Mouse (Mus musculus) ZHBTc4 (cell line): ENCODE data around the gene Comp.

ENCODE experiments used
- DNase-seq: peaks from one replicate; pipeline ENCODE4 v3.0.0-alpha.2; 2011; ENCODE audit warnings: low read depth, low spot score

The Comp gene

DNA sequence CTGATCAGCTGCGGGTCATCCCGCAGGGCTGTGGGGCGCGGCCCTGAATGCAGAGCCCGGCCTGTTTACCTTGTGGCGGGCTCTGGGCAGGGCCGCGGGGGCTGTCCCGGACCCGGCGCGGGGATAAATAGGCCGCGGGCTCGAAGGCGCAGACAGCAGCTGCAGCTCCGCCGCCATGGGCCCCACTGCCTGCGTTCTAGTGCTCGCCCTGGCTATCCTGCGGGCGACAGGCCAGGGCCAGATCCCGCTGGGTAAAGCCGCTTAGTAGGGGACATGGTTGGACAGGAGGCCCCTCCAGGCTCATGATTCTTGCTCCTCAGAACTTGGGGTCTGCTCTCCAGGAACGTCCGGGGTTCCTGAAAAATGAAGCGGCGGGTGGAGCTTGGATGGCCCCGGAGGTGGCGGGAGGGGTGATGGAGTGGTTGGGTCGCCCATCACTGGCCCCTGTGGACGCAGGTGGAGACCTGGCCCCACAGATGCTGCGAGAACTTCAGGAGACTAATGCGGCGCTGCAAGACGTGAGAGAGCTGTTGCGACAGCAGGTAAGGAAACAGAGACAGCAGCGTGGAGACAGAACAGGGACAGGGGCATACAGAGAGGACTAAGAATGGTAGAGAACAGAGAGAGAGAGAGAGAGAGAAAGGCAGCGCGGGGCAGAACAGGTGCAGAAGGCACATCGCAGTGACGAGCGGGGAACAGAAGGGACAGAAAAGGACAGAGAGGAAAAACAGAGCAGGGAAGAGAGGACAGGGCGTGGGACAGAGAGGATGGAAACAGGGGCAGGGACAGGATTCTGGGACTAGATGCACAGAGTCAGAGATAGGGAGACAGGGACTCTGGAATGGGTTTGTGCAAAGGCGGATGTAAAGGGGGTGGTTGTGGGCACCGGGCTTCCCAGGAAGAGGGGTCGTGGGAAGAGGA lies at the start of gene Comp:
Gene Comp, plus strand, starts transcription at position 162 of the 921 bp plus-strand sequence.
- peak; percentile 28 for DNase-seq

DNA sequence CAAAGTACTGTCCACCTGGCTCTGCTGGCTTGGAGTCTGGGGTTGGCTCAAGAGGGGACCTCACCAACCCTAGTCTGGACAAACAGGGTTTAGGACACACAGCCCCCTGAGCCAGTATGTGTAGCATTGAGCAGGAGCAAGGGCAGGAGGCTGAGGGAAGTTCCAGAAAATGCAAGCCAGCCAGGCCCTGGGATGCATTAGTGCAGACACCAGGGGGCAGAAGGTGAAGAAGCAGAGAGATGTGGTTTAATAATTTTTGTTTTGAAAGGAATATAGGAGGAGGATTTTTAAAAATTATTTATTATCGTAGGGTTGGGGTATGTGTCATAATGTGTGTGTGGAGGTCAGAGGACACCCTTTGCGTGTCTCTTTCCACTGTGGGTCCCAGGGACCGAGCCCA lies 49.6 kb upstream of the Comp start:
- no peak for DNase-seq

- DNase-seq = no peak
Observed at GRCm38 (mm10) chr8:70327512-70327911, 45.8 kb upstream of the Comp start.

GRCm38 (mm10) chr8:70329124-70329834 lies 44.1 kb upstream of the Comp start, which contains the start of gene Gdf1:
Gene Gdf1, plus strand, starts transcription at chr8:70329817.
- DNase-seq = peak; percentile 83

GRCm38 (mm10) chr8:70329835-70330740 lies 43.3 kb upstream of the Comp start:
- no peak for DNase-seq

DNA sequence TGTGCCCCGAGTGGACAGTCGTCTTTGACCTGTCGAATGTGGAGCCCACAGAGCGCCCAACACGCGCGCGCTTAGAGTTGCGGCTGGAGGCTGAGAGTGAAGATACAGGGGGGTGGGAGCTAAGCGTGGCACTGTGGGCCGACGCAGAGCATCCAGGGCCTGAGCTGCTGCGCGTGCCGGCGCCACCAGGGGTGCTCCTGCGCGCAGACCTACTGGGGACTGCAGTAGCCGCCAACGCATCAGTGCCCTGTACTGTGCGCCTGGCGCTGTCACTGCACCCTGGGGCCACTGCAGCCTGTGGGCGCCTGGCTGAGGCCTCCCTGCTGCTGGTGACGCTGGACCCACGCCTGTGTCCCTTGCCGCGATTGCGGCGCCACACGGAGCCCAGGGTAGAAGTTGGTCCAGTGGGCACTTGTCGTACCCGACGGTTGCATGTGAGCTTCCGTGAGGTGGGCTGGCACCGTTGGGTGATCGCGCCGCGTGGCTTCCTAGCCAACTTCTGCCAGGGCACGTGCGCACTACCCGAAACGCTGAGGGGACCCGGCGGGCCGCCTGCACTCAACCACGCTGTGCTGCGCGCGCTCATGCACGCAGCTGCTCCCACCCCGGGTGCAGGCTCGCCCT lies 42.5 kb upstream of the Comp start:
- peak; percentile 93 for DNase-seq

- peak; percentile 41 for DNase-seq
Observed at GRCm38 (mm10) chr8:70331526-70331925, 41.8 kb upstream of the Comp start.

GRCm38 (mm10) chr8:70332070-70332877 lies 41.1 kb upstream of the Comp start:
- peak; percentile 84 for DNase-seq

DNA sequence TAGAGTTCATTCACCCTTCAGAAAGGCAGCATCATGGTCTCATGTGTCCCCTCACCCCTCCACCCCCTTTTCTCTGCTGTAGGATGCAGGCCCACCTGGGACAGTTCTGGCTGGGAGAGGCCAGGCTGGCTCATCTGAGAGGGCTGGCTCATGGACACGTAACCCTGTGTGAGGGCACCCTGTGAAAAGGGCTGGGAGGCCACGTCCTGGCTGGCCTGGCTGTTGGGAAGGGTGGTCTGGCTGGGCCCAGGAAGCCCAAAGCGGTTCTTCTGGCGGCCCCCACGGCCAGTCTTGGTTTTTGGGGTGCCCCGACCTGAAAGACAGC lies 40.5 kb upstream of the Comp start:
- no peak for DNase-seq

DNA sequence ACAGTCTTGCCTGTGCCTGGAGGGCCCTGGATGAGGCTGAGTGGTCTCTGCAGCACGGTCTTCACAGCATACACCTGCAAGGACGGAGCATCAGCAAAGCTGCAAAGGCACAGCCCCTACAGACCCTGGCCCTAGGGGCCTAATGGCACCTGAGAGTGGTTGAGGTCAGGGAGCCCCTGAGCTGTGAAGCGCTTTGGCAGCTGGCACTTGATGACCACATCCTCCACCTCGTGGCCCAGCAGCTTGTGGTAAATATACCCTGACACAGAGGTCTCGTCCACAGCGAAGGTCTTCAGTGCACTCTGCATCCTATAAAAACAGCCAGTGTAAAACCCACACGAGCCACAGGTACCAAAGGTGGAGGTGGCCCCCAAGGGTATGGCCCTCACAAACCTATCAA lies 34.4 kb upstream of the Comp start:
- DNase-seq = no peak

DNA sequence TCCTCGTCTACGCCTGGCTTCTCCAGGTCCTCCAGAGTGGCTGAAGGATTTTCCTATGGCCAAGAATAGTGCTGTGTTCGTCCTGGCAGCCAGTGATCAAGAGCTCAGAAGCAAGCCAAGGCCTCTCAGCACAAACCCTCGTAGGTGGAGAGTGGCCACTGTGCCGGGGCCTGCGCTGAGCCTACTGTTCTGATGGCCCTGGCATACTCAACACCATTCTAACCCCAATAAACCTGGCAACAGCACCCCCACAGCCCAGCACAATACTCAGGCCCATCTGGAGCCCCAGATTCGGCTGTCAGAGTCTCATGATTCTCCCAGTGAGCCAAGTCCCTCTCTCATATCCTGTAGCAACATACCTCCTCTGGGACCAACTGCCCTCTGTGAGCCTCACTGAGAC lies 32.7 kb upstream of the Comp start:
- DNase-seq = no peak

GRCm38 (mm10) chr8:70342007-70342406 lies 31.4 kb upstream of the Comp start:
- DNase-seq = no peak

DNA sequence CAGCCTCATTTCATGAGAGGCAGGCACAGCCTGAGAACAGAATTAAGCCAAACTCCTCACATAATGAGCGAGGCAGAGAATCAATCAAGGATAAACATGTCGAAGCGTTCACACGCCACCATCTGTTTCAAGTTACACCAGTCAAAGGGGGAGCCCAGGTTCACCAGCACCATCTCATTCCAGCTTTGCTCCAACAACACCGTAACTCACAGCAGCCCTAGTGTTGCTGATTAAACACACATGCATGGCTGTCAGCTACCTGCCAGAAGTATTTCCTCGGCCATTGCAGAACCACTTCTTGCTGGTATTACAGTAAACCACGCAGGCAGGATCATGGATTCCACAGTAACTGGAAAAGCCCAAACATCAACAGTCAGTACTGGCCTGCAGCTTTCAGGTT lies 30.3 kb upstream of the Comp start:
- no peak for DNase-seq

- DNase-seq = peak; percentile 73
Observed at GRCm38 (mm10) chr8:70343696-70344095, 29.7 kb upstream of the Comp start.

GRCm38 (mm10) chr8:70344279-70344678 lies 29.1 kb upstream of the Comp start:
- DNase-seq = no peak

DNA sequence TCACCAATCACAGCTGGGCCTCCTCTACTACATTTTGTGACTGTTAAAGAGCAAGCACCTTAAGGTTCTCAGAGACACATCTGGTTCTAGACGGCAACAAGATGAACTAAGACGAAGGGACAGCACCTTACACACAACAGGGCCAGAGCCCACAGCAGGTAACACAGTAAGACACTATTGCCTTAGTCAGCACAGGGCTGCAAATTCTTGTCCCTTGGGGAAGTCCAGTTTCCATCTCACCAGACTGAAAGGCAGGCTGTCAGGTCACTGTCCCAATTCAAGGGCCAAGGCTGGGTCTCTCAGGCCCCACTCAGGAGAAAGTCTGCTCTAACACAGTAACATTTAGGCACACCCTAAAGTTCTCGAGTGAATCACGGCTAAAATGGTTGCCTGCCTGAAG lies 25.9 kb upstream of the Comp start:
- no peak for DNase-seq

- no peak for DNase-seq
Observed at GRCm38 (mm10) chr8:70347860-70348420, 25.4 kb upstream of the Comp start.

DNA sequence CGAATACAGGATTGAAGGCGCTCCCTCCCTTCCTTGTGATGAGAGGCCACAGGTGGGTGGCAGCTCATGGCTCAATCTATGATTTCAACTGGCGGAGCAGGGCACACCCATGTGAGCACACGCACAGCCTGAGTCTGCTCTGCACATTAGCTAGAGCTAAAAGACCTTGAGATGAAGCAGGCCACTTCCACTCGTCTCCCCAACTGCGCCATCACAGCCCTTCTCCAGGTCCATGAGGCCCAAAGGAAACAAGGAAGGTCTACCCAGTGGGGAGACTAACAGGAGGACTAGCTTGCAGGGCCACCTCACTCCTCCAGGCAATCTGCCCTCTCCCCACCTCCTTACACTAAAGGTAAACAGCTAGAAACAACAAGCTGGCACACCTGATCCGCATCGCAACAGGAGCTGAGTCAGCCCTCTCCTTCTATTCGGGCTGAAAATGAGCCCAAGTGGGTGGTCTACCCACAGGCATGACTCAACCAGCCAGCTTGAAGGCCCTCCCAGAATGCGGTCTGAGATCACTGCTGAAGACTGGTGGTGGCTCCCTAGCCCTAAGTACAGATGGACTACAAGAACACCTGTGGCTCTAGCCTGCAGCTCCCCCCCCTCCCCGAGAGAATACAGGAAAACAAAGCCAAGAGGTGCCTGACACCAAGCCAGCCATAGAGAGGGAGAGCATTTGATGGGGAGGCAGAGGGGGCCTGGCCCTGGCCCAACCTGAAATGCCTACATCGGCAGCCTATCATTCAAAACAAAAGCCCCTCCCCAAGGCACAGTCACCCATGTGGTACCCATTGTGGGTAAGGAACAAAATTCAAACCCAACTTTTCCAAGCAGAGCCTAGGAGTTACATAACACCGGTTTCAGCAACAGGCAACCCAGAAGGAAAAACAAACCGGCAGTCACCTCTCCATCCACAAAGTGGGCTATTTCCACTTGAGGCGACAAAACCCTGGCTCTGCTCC lies 22.0 kb upstream of the Comp start:
- DNase-seq = no peak

DNA sequence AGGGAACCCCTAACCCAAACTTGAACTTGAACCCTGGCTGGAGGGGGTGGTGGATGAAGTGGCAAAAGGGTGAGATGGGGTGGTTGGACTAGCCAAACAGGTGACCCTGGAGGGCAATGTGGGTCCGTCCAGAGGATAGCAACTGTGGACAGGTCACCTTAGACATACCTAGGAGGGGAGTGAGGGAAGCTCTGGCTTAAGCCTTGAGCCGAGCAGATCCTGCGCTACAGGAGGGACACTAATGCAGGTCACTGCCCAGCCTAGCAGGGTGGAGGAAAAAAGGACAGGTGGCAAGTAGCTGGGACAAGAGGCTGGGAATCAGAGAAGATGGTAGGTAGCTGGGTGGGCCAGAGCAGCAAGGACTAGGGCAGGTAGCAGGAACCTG lies 21.4 kb upstream of the Comp start:
- DNase-seq = no peak
